Mouse (Mus musculus) monocyte, adult 59 days (primary cell): ENCODE data around the gene Hoxc5. TPM values are rescaled to one million over a fixed set of nuclear protein-coding genes. Genes with fewer than 3 reads are reported as not detected.

Experiments
- total RNA-seq, 2 experiments: library from RNA; stranded (reverse); gene quantifications; one replicate each; pipeline ENCODE4 v1.2.4; 2023

The Hoxc5 gene
- not detected for total RNA-seq

GRCm38 (mm10) chr15:102967312-102967510 is at the start of gene Hoxc5:
Hoxc5 (plus strand) TSS chr15:102967443.

DNA sequence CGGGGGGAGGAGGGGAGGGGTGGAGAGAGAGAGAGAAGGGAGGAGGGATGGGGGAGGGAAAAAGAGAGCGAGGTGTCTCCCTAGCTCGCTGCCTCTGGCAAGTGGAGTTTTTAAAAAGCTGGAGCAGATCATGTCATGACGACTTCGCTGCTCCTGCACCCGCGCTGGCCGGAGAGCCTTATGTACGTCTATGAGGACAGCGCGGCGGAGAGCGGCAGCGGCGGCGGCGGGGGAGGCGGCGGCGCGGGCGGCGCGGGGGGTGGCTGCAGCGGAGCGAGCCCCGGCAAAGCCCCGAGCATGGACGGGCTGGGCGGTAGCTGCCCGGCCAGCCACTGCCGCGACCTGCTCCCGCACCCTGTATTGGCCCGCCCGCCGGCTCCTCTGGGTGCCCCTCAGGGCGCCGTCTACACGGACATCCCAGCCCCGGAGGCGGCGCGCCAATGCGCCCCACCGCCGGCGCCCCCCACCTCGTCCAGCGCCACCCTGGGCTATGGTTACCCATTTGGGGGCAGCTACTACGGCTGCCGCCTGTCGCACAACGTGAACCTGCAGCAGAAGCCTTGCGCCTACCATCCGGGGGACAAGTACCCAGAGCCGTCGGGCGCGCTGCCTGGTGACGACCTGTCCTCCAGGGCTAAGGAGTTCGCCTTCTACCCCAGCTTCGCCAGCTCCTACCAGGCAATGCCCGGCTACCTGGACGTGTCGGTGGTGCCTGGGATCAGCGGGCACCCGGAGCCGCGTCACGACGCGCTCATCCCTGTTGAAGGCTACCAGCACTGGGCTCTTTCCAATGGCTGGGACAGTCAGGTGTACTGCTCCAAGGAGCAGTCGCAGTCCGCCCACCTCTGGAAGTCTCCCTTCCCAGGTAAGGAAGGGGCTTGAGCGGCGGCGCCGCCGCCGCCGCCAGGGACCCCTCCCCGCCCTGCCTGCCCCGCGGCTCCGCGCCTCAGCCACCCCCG is 45.9 kb upstream of the Hoxc5 start, which contains the start of gene Hoxc13:
TSS of gene Hoxc13 (plus strand) at position 51 of the 959 bp plus-strand sequence.

GRCm38 (mm10) chr15:102936279-102936972 is 30.8 kb upstream of the Hoxc5 start, which contains the start of gene Hoxc12:
Hoxc12 (plus strand) TSS chr15:102936757.

DNA sequence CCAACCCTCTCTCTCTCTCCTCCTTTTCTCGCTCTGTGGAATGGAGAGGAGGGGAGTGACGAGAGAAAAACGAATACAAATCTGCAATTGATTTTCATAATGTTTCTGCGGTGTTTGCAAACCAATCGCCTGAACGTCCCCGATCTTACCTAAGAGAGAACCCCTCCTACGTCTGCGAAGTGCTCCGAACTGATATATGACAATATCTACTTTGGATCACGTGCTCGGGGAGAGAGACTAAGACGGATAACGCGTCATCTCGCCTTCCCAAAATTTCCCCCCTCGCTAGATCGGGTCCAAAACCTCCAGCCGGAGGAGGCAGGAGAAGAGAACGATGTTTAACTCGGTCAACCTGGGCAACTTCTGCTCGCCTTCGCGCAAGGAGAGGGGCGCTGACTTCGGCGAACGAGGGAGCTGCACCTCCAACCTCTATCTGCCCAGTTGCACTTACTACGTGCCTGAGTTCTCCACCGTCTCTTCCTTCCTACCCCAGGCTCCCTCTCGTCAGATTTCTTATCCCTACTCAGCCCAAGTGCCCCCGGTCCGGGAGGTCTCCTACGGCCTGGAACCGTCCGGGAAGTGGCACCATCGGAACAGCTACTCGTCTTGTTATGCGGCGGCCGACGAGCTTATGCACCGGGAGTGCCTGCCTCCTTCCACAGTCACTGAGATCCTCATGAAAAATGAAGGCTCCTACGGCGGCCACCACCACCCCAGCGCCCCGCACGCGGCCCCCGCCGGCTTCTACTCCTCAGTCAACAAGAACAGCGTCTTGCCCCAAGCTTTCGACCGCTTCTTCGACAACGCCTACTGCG is 12.8 kb upstream of the Hoxc5 start, which contains the start of gene Hoxc11:
TSS of gene Hoxc11 (plus strand) at position 236 of the 815 bp plus-strand sequence.

GRCm38 (mm10) chr15:102966776-102967311 is 399 bp upstream of the Hoxc5 start, which contains the start of gene Hoxc10:
Hoxc10 (plus strand) TSS chr15:102966796.

GRCm38 (mm10) chr15:102976171-102976570 is 8.9 kb downstream of the Hoxc5 start, which contains the start of gene Hoxc9:
Hoxc9 (plus strand) TSS chr15:102976439.

GRCm38 (mm10) chr15:102990461-102991397 is 23.5 kb downstream of the Hoxc5 start, which contains the start of gene Hoxc8:
Hoxc8 (plus strand) TSS chr15:102990607.

DNA sequence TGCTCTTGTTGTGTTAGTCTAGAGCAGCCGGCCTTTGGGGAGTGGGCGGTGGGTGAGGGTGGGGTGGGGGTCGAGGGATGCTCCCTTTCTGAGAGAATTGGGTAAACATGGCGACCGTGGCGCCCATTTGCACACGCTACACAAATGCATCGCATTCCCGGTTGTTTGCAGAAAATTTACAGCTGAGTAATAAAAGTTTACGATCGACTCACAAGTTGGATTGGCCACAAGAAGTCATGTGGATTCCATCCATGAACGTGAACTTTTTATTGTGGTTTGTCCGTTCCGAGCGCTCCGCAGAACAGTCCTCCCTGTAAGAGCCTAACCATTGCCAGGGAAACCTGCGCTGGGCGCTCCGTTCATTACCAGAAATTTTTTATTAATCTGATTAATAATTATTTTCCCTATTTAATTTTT is 30.7 kb downstream of the Hoxc5 start, which contains the start of gene Hoxc6:
TSS of gene Hoxc6 (plus strand) at position 319 of the 417 bp plus-strand sequence.

DNA sequence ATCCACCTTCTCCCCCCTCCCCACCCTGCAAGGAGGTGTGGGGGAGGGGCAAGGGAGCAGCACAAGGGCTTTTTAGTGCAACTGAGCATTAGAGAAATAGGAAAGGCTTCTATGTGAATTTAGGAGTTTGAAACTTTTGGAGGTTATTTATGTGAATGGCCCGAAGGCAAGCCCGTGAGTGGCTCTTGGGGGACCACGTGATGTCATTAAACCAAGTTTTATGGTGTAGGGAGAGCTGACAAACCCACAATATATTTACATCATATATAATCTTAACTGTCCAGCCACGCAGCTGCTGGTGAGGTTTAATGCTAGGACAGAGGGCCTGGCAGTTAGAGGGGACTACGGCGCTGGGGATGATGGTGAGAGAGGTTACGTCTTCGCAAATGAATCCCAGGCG is 51.4 kb downstream of the Hoxc5 start, which contains the start of gene Hoxc4:
TSS of gene Hoxc4 (plus strand) at position 299 of the 400 bp plus-strand sequence.

Other genes with a start within 250 kb of the Hoxc5 start
- 10 to 100 TPM; 33.0 to 34.0 TPM for gene Calcoco1, start 245.3 kb upstream of the Hoxc5 start, total RNA-seq
- gene Hoxc13, start 46.3 kb upstream of the Hoxc5 start, total RNA-seq = not detected
- not detected for gene Hoxc12, start 30.7 kb upstream of the Hoxc5 start, total RNA-seq
- gene Hoxc11, start 13.0 kb upstream of the Hoxc5 start, total RNA-seq = not detected
- not detected for gene Hoxc10, start 647 bp upstream of the Hoxc5 start, total RNA-seq
- not detected for gene Hoxc9, start 9.0 kb downstream of the Hoxc5 start, total RNA-seq
- not detected for gene Hoxc8, start 23.2 kb downstream of the Hoxc5 start, total RNA-seq
- gene Hoxc6, start 30.8 kb downstream of the Hoxc5 start, total RNA-seq = under 1 TPM in 1 of 2 experiments, not detected in 1; 0.33 TPM
- under 1 TPM in 1 of 2 experiments, not detected in 1; 0.24 TPM for gene Hoxc4, start 51.5 kb downstream of the Hoxc5 start, total RNA-seq
- 1 to 10 TPM; 3.2 to 3.5 TPM for gene Smug1, start 199.6 kb downstream of the Hoxc5 start, total RNA-seq